Mouse (Mus musculus) limb, embryonic 13.5 days (tissue): ENCODE data around the gene Mei4. TPM values are rescaled to one million over a fixed set of nuclear protein-coding genes. Genes with fewer than 3 reads are reported as not detected.

ENCODE experiments used
- ATAC-seq: fragments of 200-750 bp; cut with Nextera tagmentation; 2 replicates; pipeline ENCODE4 v1.8.0; 2017; ENCODE audit warnings: low read depth, moderate number of reproducible peaks, moderate TSS enrichment; ENCODE audit not compliant: low FRiP score
- H3K27ac ChIP-seq: fragments of 300-500 bp; sonication (generic); 2 replicates; pipeline ENCODE4 v1.5.1; 2015; ENCODE audit warnings: inconsistent platforms, mild to moderate bottlenecking, moderate library complexity
- H3K27me3 ChIP-seq: fragments of 300-500 bp; sonication (generic); 2 replicates; pipeline ENCODE4 v1.6.1; 2015; ENCODE audit warnings: mild to moderate bottlenecking, inconsistent platforms
- H3K36me3 ChIP-seq: fragments of 300-500 bp; sonication (generic); 2 replicates; pipeline ENCODE4 v1.6.1; 2015; ENCODE audit warnings: inconsistent platforms, mild to moderate bottlenecking, moderate library complexity
- H3K4me1 ChIP-seq: fragments of 300-500 bp; sonication (generic); 2 replicates; pipeline ENCODE4 v1.6.1; 2015; ENCODE audit warnings: inconsistent platforms
- H3K4me2 ChIP-seq: fragments of 300-500 bp; sonication (generic); replicated peaks from 2 replicates; pipeline ENCODE4 v1.6.1; 2015; ENCODE audit warnings: inconsistent platforms, mild to moderate bottlenecking, moderate library complexity
- H3K4me3 ChIP-seq: fragments of 300-500 bp; sonication (generic); 2 replicates; pipeline ENCODE4 v1.5.1; 2015; ENCODE audit warnings: moderate library complexity, mild to moderate bottlenecking, inconsistent platforms
- H3K9ac ChIP-seq: fragments of 300-500 bp; sonication (generic); 2 replicates; pipeline ENCODE4 v1.6.1; 2015; ENCODE audit warnings: mild to moderate bottlenecking, inconsistent platforms
- H3K9me3 ChIP-seq: fragments of 300-500 bp; sonication (generic); 2 replicates; pipeline ENCODE4 v1.6.1; 2016; ENCODE audit warnings: inconsistent platforms
- WGBS: fragments of 180-500 bp; shearing (Covaris S2); methylation state at CpG from one replicate; pipeline ENCODE4 v1.1.7; 2015; 5-methylcytosine and 5-hydroxymethylcytosine counted together
- polyA plus RNA-seq: library from polyadenylated mRNA; unstranded; fragments of >200 nt; fragmentation: Nextera tagmentation; extraction: Ambion mirVana; gene quantifications from 2 replicates; pipeline ENCODE4 v1.2.1, GENCODE M21; 2015

The Mei4 gene
- polyA plus RNA-seq, 1 experiment from 2014 or later = 1.2 TPM

DNA sequence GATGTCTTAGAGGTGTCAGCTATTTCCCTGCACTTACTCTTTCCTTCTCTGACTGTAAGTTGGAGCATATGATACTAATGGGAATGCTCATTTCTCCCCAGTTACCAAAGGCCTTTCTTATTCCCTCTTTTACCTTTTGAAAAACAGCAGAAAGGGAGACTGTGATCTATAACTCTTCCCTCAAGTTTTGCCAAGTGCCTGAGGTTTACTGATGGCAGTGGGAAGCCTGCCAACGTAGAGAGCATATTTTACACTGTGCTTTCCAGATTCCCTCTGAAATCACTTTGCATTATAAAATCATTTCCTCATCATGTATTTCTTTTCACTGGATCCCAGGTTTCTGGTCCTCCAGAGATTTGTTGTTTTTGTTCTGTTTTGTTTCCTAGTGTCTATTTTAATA is 354.5 kb downstream of the Mei4 start:
- 38% methylated on average over 1 of the region's 1 CpGs for WGBS
- Histone ChIP-seq H3K4me1 (no peaks in the 10 kb centered on the region), H3K27me3 (no peaks in the 10 kb centered on the region), H3K4me2 (no peak overlapping the region), H3K9ac (no peak overlapping the region), H3K4me3 (no peak overlapping the region), H3K36me3 (no peaks in the 10 kb centered on the region), H3K9me3 (no peaks in the 10 kb centered on the region), H3K27ac (no peak overlapping the region)
- ATAC-seq = no peak

DNA sequence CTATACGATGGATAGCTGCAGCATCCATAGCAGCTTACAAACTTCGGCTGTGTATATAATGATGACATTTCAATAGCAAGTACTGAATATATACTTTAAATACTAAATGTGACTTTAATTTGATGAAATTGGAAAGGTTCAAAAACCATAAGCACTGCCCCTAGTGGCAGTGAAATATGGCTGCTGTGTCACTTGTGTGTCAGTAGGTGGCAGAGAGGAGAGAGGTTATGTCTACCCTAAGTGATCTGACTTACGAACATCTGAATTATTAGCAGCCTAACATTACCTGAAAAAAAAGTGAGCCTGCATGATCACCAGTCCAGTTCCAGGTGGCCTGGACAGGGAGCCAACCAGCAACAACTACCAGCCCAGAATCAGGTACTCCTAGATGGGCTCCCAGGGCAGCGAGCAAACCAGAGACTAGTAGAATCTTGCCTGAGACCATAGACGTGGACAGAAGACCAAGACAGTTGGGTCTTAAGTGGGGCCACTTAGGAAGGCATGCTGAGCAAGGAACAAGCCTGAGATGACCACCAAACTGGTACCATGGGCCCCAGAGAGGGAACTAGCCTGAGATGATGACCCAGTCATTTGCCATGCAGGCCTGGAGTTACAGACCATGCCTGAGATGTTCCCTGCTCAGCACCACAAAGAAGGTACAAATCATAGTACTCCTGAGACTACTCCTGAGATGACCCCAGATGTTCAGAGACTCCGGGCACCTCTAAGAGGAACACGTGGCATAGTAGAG is 384.4 kb downstream of the Mei4 start:
- 87% methylated on average over 7 of the region's 7 CpGs for WGBS
- ATAC-seq = no peak

More for the DNA sequence above, 384.4 kb downstream of the Mei4 start:
- Histone ChIP-seq H3K4me3 (no peak overlapping the region), H3K36me3 (no peaks in the 10 kb centered on the region), H3K27me3 (no peaks in the 10 kb centered on the region), H3K27ac (no peak overlapping the region), H3K9me3 (no peaks in the 10 kb centered on the region), H3K4me1 (no peaks in the 10 kb centered on the region), H3K9ac (no peak overlapping the region), H3K4me2 (no peak overlapping the region)

Other genes with a start within 250 kb of the Mei4 start
- 0.88 and 1.3 TPM in 2 replicates for gene Htr1b, start 229.8 kb upstream of the Mei4 start, polyA plus RNA-seq